Mouse (Mus musculus) C2C12 (cell line): ENCODE measurements at regions not wholly inside any gene's neighbourhood (a gene's known extent, or its start where the extent isn't known, plus 50 kb on each side); places are given as distances from the start of the nearest gene placed in this dataset.
"Not testable (repeated sequence)": the region's sequence is repeated elsewhere in the genome, so short reads cannot be mapped to it uniquely, and the experiment has no call there.

ENCODE experiments used
- H3K27me3 ChIP-seq: one replicate; pipeline ENCODE4 v1.6.1; 2011; ENCODE audit not compliant: control insufficient read depth, insufficient read depth, insufficient read length
- H3K36me3 ChIP-seq: one replicate; pipeline ENCODE4 v1.6.1; 2011; ENCODE audit not compliant: control insufficient read depth, insufficient read depth
- H3K4me3 ChIP-seq: one replicate; pipeline ENCODE4 v1.5.1; 2011; ENCODE audit warnings: mild to moderate bottlenecking, control low read depth; ENCODE audit not compliant: poor library complexity, insufficient read depth, severe bottlenecking
- H3K79me2 ChIP-seq: one replicate; pipeline ENCODE4 v1.6.1; 2011; ENCODE audit not compliant: control insufficient read depth, insufficient read depth
- H3K79me3 ChIP-seq: one replicate; pipeline ENCODE4 v1.6.1; 2011; ENCODE audit warnings: low read depth, control low read depth
- H3ac ChIP-seq: one replicate; pipeline ENCODE3; 2011; ENCODE audit warnings: low read depth; ENCODE audit not compliant: control insufficient read depth, insufficient read length
- CEBPB ChIP-seq: IDR thresholded peaks from one replicate; pipeline ENCODE4 v1.6.1; 2011; ENCODE audit warnings: low read depth, mild to moderate bottlenecking, control low read depth, moderate library complexity
- CTCF ChIP-seq: IDR thresholded peaks from one replicate; pipeline ENCODE4 v1.5.1; 2011; ENCODE audit not compliant: control insufficient read depth, insufficient read depth, insufficient read length
- FOSL1 ChIP-seq: IDR thresholded peaks from one replicate; pipeline ENCODE4 v1.8.0; 2011; ENCODE audit warnings: mild to moderate bottlenecking, low read length; ENCODE audit not compliant: poor library complexity, insufficient read depth, severe bottlenecking
- MAX ChIP-seq: IDR thresholded peaks from one replicate; pipeline ENCODE4 v1.6.1; 2011; ENCODE audit warnings: mild to moderate bottlenecking, control low read depth
- MYOD1 ChIP-seq: IDR thresholded peaks from one replicate; pipeline ENCODE4 v1.6.1; 2011; ENCODE audit warnings: low read depth; ENCODE audit not compliant: control insufficient read depth, insufficient read length
- MYOG ChIP-seq: IDR thresholded peaks from one replicate; pipeline ENCODE4 v1.6.1; 2011; ENCODE audit not compliant: control insufficient read depth, insufficient read length; ENCODE audit errors: extremely low read depth
- USF1 ChIP-seq: IDR thresholded peaks from one replicate; pipeline ENCODE4 v1.6.1; 2011; ENCODE audit warnings: low read depth, mild to moderate bottlenecking, control low read depth, moderate library complexity

GRCm38 (mm10) chr15:3760396-3760795, 177.1 kb upstream of the Ghr start:
- H3K79me3 ChIP-seq = no peaks in the 10 kb centered on the region
- H3K4me3 ChIP-seq = no peak overlapping the region
- no peaks in the 10 kb centered on the region for H3K79me2 ChIP-seq
- H3K36me3 ChIP-seq = no peaks in the 10 kb centered on the region
- H3K27me3 ChIP-seq = no peaks in the 10 kb centered on the region
- no peak overlapping the region for H3ac ChIP-seq
- TF ChIP-seq MYOD1 (no peak), FOSL1 (no peak), MYOG (no peak), MAX (no peak), USF1 (no peak), CTCF (no peak), CEBPB (no peak)

GRCm38 (mm10) chr15:3755636-3756035, 172.3 kb upstream of the Ghr start:
- Histone ChIP-seq H3K79me2 (no peaks in the 10 kb centered on the region), H3K79me3 (no peaks in the 10 kb centered on the region), H3K4me3 (no peak overlapping the region), H3ac (no peak overlapping the region), H3K27me3 (no peaks in the 10 kb centered on the region), H3K36me3 (no peaks in the 10 kb centered on the region)
- TF ChIP-seq MYOG = no peak
- TF ChIP-seq MYOD1 = no peak
- TF ChIP-seq CEBPB = no peak
- no peak for TF ChIP-seq FOSL1
- no peak for TF ChIP-seq USF1
- no peak for TF ChIP-seq MAX
- TF ChIP-seq CTCF = no peak

DNA sequence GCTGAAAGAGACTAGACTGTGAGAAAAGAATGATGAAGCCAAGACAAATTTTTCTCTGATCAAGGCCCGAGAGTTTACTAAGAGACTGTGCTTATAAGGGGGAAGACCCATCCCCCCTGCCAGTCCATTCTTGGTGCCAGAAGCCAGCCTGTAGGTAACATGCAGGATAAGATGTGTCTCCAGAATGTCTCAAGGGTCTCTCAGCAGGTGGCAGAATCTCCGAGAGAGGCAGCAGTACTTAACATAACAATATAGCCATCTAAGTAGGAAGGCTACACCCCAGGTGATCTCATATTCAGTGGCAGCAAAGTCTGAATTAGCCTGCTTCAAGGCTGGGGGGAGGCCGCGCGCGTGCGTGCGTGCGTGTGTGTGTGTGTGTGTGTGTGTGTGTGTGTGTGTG, 164.8 kb upstream of the Ghr start:
- not testable (repeated sequence) for H3K79me2 ChIP-seq, H3ac ChIP-seq, H3K79me3 ChIP-seq, H3K4me3 ChIP-seq, H3K27me3 ChIP-seq, H3K36me3 ChIP-seq

GRCm38 (mm10) chr15:3743168-3743814, 160.0 kb upstream of the Ghr start:
- Histone ChIP-seq H3ac (no peak overlapping the region), H3K36me3 (no peaks in the 10 kb centered on the region), H3K79me3 (no peaks in the 10 kb centered on the region), H3K4me3 (no peak overlapping the region), H3K79me2 (no peaks in the 10 kb centered on the region), H3K27me3 (no peaks in the 10 kb centered on the region)
- TF ChIP-seq CTCF (no peak), USF1 (no peak)

DNA sequence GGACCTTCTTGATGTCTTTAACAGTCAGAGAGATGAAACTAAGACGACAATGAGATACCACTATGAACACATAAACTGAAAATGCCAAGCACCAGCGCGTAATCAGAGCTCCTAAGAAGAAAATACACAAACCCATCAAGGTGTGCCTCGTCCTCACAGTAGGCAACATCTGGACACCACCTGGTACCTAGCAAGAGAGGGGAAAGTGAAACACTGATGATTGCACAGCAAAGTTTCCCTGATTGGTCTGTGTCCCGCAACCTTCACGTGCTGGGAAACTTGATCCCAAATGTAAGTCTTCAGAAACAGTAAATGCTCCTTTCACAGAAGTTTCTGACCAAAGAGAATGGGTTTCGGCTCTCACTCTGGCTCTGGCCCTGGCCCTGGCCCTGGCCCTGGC, 158.9 kb upstream of the Ghr start:
- no peaks in the 10 kb centered on the region for H3K79me3 ChIP-seq
- no peaks in the 10 kb centered on the region for H3K79me2 ChIP-seq
- H3ac ChIP-seq = no peak overlapping the region
- TF ChIP-seq CTCF (no peak), MYOG (no peak), CEBPB (no peak), MAX (no peak), MYOD1 (no peak), USF1 (no peak), FOSL1 (no peak)
- H3K4me3 ChIP-seq = no peak overlapping the region
- no peaks in the 10 kb centered on the region for H3K27me3 ChIP-seq
- H3K36me3 ChIP-seq = no peaks in the 10 kb centered on the region

- no peaks in the 10 kb centered on the region for H3K36me3 ChIP-seq
- no peaks in the 10 kb centered on the region for H3K79me2 ChIP-seq
- TF ChIP-seq MAX (no peak), CTCF (no peak), CEBPB (peak; percentile 94), MYOD1 (peak; percentile 45), MYOG (no peak)
- H3K27me3 ChIP-seq = no peaks in the 10 kb centered on the region
- no peaks in the 10 kb centered on the region for H3K79me3 ChIP-seq
- no peak overlapping the region for H3ac ChIP-seq
- no peak overlapping the region for H3K4me3 ChIP-seq
Measured at GRCm38 (mm10) chr15:3725214-3725613, 141.9 kb upstream of the Ghr start.
